Mouse (Mus musculus) urinary bladder, postnatal 14 days (tissue): ENCODE results near the gene Gm5294.

Experiments used
- DNase-seq: peaks from one replicate; pipeline ENCODE4 v3.0.0; 2021; ENCODE audit warnings: low spot score

Gene Gm5294

GRCm38 (mm10) chr5:138849682-138850461 lies 30.0 kb downstream of the Gm5294 start:
- DNase-seq, result no peak

GRCm38 (mm10) chr5:138850462-138850844 lies 30.6 kb downstream of the Gm5294 start:
- no peak for DNase-seq

GRCm38 (mm10) chr5:138851296-138851780 lies 31.5 kb downstream of the Gm5294 start:
- no peak for DNase-seq

GRCm38 (mm10) chr5:138852151-138852550 lies 32.3 kb downstream of the Gm5294 start:
- no peak for DNase-seq

GRCm38 (mm10) chr5:138853349-138853748 lies 33.5 kb downstream of the Gm5294 start:
- DNase-seq, result no peak

GRCm38 (mm10) chr5:138857010-138857617 lies 37.2 kb downstream of the Gm5294 start:
- DNase-seq, result peak; percentile 87

- DNase-seq, result no peak
Measured at GRCm38 (mm10) chr5:138857811-138858251, 38.0 kb downstream of the Gm5294 start.

GRCm38 (mm10) chr5:138863681-138864146 lies 43.8 kb downstream of the Gm5294 start:
- DNase-seq, result no peak

GRCm38 (mm10) chr5:138864166-138864565 lies 44.3 kb downstream of the Gm5294 start:
- no peak for DNase-seq

- no peak for DNase-seq
Measured at GRCm38 (mm10) chr5:138864880-138865279, 45.0 kb downstream of the Gm5294 start.

GRCm38 (mm10) chr5:138865637-138866036 lies 45.8 kb downstream of the Gm5294 start:
- DNase-seq, result no peak
